Mouse (Mus musculus): ENCODE measurements around the gene Usp31.

Gene Usp31

DNA sequence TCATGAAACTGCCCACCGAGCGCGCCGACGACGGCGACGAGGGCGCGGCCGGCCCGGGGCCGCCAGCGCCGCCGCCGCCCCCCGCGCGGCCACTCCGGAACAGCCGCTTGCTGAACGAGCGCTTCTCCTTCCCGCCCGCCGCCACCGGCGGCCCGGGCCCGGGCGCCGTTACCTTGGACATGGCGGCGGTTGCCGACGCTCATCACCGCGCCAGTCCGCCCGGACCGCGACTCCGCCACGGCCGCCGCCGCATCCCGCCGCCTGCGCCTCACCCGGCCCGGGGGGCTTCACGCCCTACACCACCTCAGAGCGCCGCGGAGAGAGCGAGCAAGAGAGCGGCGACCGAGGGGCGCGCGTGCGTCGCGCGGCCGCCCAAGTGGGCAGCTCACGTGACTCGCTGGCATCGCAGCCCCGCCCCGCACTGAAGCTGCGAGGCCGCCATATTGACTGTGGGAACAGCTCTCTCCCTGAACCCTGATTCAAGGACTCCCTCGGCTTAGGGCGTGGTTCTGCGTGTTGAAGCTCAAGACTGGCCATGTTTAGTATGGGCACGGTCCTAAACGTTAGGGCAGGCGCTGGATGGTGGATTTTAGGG is at the start of gene Usp31:
Usp31 (minus strand) TSS at position 181 of the 595 bp plus-strand sequence.
- in situ Hi-C loops (cut with MboI, MseI): loop anchor here (10.0 kb wide), 1 partner anchor 1258 kb away; the partner anchor contains the start of gene Rbbp6

GRCm38 (mm10) chr7:121754748-121755147 is 47.7 kb upstream of the Usp31 start:
- in situ Hi-C loops (cut with MboI, MseI): no loop called here

GRCm38 (mm10) chr7:121750244-121750643 is 43.2 kb upstream of the Usp31 start:
- in situ Hi-C loops (cut with MboI, MseI): no loop called here

DNA sequence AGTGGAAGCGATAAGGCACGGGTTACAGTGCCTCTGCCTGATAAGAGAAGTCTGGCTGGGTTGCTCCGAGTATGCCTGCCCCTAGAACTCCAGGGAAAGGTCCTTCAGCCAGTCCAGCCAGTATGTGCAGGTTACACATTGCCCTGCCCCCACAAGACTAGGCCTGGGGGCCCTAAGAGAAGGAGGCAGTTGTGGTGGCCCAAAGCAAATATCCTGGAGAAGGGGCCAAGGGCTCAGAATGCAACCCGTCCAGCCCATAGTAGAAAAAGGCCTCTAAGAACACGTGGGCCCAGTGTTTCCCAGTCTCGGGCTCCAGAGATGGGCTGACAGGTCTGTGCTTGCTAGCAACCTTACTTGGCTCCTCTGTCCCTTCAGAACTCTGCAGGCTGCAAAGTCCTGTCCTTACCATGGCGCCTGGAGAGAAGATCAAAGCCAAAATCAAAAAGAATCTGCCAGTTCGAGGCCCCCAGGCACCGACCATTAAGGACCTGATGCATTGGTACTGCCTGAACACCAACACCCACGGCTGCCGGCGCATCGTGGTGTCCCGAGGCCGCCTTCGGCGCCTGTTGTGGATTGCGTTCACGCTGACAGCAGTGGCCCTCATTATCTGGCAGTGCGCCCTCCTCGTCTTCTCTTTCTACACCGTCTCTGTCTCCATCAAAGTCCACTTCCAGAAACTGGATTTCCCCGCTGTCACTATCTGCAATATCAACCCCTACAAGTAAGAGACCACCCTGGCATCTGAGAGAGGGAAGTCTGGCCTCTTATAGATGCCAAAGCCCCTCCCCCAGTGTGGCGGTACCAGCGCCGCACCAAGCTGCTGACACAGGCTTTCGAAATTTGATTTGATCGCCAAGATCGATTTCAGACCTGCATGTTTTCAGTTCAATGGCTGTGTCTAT is 30.7 kb upstream of the Usp31 start:
- in situ Hi-C loops (cut with MboI, MseI): loop anchor here (5.0 to 25.0 kb wide), 2 partner anchors 225 to 1725 kb away; partner anchors contain the start of gene Aqp8

DNA sequence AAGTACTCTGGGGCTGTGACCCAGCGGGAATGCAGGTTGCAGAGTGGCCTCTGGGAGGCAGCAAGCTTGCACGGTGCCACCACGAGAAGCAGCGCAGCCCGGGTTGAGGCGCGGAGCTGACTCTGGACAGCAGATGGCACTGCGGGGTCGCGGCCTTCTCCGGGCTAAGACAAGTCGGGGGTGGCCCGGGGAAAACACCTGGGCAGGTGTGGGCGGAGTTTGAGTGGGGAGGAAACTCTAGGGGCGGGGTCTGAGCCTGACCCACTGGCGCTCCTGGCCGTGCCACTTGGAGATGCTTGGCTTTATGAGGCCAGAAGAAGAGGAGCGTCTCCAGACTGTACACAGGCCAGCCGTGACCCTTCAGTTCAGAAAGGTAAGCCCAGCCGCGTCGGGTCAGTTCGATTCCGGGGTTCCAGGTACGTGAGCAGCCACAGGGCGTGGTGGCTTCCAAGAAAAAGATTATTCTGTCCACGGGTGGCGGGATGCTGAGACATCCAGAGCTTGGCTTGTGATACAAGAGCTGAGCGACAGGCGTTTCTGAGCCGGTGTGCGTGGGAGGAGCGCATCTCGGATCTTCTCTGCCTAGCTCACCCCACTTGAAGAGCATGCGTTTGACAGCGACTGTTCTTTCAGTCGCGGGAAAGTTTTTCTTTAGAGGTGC is 27.2 kb upstream of the Usp31 start, which contains the start of gene Scnn1g:
Scnn1g (plus strand) TSS at position 309 of the 661 bp plus-strand sequence.
- in situ Hi-C loops (cut with MboI, MseI): loop anchor here (25.0 kb wide), 1 partner anchor 1728 kb away; the partner anchor contains the start of gene Aqp8

DNA sequence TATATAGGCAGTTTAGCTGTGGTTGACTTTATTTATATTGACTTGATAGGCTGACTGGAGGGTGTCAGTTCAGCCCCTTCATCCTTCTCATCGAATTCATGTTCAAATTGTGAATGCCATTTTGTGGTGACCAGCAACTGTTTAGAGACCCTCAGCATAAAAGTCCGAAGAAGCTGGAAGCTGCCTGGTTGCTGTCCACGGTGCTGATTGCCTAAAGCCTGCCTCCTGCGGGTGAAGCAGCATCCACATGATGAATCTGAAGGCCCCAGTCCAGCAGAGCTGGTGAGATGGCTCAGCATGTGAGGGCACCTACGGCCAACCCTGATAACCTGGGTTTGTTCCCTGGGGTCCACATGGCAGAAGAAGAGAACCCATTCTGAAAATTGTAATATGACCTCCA is 23.2 kb upstream of the Usp31 start:
- in situ Hi-C loops (cut with MboI, MseI): loop anchor here (25.0 kb wide), 1 partner anchor 1732 kb away; the partner anchor contains the start of gene Aqp8

DNA sequence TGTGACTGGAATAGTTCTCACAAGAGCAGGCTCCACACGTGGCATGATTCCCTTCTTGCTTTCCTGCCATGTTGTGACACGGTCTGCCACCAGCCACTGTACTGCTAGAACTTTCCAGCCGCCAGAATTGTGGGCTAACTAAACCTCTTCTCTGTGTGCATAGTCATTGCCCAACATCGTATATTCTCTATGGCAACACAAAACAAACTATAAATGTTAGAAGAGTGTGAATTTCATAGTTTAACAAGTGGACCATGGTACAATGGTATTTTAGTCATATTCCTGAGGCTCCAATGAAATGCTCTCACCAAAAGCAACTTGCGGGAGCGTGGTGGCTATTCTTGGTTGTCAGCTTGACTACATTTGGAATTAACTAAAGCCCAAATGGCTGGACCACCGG is 10.0 kb upstream of the Usp31 start:
- in situ Hi-C loops (cut with MboI, MseI): no loop called here

- in situ Hi-C loops (cut with MboI, MseI): no loop called here
Measured at GRCm38 (mm10) chr7:121711171-121711570, 4.1 kb upstream of the Usp31 start.

DNA sequence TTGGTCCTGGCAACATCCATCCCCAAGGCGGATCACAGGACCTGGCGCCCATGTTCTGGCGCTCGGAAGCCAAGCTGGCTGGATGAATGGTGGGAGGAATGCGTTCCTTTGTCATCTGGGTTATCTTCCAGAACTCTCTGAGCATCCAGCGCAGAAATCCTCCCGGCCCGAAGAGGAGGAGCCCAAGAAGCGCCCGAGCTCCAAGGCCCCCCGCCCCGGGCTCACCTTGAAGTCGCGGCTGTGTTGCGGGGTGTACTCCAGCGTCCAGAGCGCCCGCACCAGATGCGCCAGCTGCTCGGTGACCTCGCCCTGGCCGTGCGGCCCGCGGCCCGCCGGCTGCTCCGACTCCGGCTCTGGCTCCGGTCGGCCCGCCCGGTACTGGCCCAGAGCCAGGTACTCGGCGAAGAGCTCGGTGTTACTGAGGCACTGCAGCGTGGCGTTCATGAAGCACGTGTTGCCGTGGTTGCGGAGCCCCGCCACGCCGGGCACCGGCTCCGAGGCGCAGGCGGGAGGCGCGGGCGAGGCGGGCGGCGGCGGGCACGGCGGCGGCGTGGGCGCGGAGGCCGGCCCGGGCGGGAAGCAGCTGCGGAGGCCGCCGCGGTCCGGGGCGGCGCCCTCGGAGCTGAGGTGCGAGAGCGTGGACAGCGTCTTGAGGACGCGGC is 511 bp downstream of the Usp31 start:
- in situ Hi-C loops (cut with MboI, MseI): loop anchor here (10.0 kb wide), 1 partner anchor 1258 kb away; the partner anchor contains the start of gene Rbbp6

GRCm38 (mm10) chr7:121705051-121705450 is 2.0 kb downstream of the Usp31 start:
- in situ Hi-C loops (cut with MboI, MseI): loop anchor here (10.0 kb wide), 1 partner anchor 1260 kb away; the partner anchor contains the start of gene Rbbp6

- in situ Hi-C loops (cut with MboI, MseI): loop anchor here (10.0 kb wide), 1 partner anchor 1263 kb away; the partner anchor contains the start of gene Rbbp6
Measured at GRCm38 (mm10) chr7:121701983-121702382, 5.1 kb downstream of the Usp31 start.

GRCm38 (mm10) chr7:121700480-121700879 is 6.6 kb downstream of the Usp31 start:
- in situ Hi-C loops (cut with MboI, MseI): loop anchor here (10.0 kb wide), 1 partner anchor 1264 kb away; the partner anchor contains the start of gene Rbbp6

DNA sequence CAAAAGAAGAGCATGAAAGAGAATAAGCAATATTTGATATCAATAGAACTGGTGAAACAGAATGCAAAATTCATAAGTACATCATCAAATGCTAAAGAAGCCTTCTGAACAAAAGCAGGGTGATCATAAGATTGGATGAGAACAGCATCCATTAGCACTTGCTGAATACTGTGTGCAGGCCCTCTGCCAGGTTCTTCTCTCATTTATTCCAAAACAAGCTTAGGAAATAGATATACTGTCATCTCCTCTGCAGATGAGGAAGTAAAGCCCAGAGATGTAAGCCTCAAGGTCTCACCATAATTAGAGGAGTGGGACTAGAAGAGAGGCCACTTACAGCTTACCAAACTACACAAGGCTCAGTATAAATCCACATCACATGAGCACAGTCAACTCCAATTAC is 7.8 kb downstream of the Usp31 start:
- in situ Hi-C loops (cut with MboI, MseI): no loop called here

DNA sequence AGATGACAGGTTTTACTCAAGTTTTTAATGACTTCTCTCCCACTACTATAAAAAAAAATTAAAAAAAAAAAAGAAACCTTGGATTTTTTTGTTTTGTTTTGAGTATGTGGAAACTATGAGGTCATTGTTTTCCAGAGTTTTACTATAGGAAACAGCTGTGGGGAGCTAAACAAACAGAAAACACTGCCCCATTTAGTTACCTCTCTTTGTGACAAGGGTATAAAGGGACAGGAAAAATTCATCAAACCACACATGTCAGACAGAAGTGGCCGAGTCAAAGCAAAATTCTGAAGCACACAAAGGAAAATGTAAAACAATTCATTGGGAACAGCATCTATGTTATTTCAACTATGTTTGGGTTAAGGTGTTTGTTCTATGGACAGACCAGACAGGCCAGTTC is 9.5 kb downstream of the Usp31 start:
- in situ Hi-C loops (cut with MboI, MseI): no loop called here

- in situ Hi-C loops (cut with MboI, MseI): no loop called here
Measured at GRCm38 (mm10) chr7:121697170-121697569, 9.9 kb downstream of the Usp31 start.

GRCm38 (mm10) chr7:121691803-121692202 is 15.2 kb downstream of the Usp31 start:
- in situ Hi-C loops (cut with MboI, MseI): no loop called here

GRCm38 (mm10) chr7:121689338-121689737 is 17.7 kb downstream of the Usp31 start:
- in situ Hi-C loops (cut with MboI, MseI): loop anchor here (10.0 kb wide), 1 partner anchor 825 kb away; no protein-coding TSS in a partner anchor

GRCm38 (mm10) chr7:121685140-121685984 is 21.7 kb downstream of the Usp31 start:
- in situ Hi-C loops (cut with MboI, MseI): loop anchor here (10.0 kb wide), 1 partner anchor 821 kb away; no protein-coding TSS in a partner anchor

- in situ Hi-C loops (cut with MboI, MseI): loop anchor here (10.0 kb wide), 1 partner anchor 816 kb away; no protein-coding TSS in a partner anchor
Measured at GRCm38 (mm10) chr7:121681191-121681590, 25.9 kb downstream of the Usp31 start.

All from T-helper 1 cell (primary cell).